Mouse (Mus musculus) regulatory T cell (primary cell): Measurements from ENCODE around the gene Tmem179b.
"Not testable (repeated sequence)": the region's sequence is repeated elsewhere in the genome, so short reads cannot be mapped to it uniquely, and the experiment has no call there.

Source experiments
- in situ Hi-C: fragments of 300-600 bp; cut with MboI, MseI; formaldehyde crosslinking; loops from one replicate; pipeline ENCODE4 v1.15.1; 2025; ENCODE audit warnings: high pct_unique_total_duplicates

The Tmem179b gene

DNA sequence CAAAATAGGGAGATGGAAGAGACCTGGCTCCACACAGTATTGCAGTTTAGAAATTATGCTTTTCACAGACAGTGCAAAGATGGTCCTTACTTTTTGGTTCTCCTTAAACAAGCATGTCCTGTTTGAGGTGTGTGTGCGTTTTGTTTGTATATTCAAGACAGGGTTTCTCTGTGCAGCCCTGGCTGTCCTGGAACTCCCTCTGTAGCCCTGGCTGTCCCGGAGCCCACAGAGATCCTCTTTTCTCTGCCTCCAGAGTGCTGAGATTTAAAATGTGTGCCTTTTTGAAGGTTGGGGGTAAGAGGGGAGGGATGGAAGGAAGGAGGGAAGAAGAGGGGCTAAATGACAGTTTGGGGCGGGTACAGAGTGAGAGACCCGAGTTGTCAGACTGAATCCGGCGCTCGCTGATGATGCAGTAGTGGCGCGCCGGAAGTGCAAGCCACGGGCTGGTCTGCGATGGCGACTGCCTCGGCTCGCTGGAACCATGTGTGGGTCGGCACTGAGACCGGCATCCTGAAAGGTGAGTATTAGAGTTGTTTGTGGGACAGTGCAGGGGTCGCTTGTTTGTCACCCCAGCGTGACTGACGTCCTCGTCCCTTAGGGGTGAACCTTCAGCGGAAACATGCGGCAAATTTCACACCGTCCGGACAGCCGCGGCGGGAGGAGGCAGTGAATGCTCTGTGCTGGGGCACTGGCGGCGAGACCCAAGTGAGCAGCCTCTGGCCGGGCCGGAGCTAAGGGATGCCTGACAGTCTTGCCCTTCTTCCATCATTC, 38.7 kb downstream of the Tmem179b start, which contains the start of gene Wdr74:
Gene Wdr74 (plus strand): TSS at position 439 of the 771 bp plus-strand sequence.
- in situ Hi-C loops = loop anchor here (5.0 kb wide), 1 partner anchor 332 kb away; no protein-coding TSS in a partner anchor

DNA sequence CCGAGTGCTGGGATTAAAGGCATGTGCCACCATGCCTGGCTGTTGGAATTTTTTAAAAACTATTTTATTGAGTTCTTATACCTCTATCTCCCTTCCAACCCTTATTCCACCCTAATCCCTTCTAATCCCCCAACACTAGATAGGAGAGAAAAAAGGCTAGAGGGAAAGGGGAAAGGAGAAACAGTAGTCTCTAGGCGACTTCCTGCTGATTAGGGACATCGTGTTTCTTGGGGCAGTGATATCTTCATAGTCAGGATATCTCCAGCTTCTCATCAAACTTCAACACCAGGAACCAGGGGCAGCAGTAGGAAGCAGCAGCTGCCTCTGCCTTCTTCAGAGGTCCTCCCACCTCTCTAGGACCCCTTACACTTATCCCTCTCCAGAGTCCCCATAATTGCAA, 39.9 kb downstream of the Tmem179b start:
- in situ Hi-C loops = no loop called here

DNA sequence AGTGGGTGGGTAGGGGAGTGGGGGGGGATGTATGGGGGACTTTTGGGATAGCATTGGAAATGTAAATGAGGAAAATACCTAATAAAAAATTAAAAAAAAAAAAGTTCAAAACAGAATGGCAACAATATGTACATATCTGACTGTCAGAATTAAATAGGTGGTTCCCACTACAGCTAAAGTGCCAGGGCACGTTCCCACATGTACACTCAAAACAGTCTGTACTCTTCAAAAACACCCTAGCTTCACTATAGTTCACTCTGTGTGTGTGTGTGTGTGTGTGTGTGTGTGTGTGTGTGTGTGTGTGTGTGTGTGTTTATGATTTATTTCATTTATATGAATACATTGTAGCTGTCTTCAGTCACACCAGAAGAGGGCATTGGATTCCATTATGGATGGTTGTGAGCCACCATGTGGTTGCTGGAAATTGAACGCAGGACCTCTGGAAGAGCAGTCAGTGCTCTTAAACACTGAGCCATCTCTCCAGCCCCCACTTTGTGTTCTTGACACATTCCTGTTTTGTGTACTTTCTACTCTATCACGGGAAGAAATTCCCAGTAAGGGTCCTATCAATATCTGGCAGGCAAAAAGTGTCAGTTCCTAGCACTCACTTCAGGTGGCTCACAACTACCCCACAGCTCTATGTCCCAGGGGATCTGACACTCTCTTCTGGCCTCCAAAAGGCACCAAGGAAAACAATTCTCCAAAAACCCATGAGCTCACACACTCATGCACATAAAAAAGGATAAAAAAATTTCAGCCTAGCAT, 45.8 kb downstream of the Tmem179b start:
- in situ Hi-C loops = not testable (repeated sequence)

DNA sequence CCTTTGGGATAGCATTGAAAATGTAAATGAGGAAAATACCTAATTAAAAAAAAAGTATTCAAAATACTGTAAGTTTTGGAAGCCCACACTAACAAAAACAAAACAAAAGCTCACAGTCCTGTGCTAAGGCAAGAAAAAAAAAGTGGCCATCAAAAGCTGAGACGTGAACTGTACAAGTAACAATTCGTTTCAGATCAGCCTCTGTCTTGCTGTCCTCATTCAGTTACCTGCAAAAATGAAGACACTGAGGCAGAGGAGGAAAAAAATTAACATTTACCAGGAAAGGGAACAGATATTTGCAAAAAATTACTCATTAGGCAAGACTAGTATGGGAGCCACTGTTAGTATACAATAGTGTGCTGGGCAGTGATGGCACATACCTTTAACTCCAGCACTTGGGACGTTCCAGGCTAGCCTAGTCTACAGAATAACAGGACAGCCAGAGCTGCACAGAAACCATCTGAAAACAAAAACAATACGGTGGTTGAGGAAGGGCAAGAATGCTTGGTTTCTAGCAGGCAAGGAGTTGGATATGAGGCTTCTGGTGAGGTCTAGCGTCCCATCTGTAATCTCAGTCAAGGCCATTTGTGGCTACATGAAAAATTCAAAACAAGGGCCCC, 46.7 kb downstream of the Tmem179b start:
- in situ Hi-C loops = no loop called here

DNA sequence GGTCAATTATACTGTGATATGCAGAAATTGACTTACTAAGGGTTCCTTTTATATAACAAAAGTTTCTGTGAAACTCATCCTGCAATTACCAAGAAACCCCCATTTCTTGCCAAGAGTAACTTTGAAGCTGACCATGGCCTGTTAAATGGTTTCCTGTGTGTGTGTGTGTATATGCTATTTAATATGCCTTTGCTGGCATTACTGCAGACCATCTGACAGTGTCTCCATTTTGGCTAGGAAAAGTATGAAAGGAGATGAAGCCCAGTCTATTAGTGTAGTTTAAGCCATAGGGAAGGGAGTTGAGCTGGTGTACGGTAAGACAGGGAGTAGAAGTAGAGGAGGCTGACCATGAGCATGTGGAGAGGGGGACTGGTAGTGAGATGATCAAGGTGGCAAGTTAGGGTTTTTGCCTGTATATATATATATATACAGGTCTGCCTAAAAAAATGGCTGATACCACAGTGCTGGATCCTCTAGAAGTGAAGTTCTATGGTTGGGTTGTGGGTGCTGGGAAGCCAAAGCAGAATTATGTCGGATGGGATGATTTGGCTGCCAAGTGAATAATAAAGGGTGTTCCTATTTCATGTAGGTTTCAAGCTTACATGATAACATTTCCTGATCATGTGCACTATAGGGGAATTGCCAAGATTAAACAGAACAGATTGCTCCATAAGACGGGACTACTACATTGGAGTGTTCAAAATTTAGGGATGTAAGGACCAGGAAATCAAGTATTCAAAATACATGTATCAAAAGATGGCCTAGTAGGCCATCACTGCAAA, 47.5 kb downstream of the Tmem179b start:
- in situ Hi-C loops = no loop called here

DNA sequence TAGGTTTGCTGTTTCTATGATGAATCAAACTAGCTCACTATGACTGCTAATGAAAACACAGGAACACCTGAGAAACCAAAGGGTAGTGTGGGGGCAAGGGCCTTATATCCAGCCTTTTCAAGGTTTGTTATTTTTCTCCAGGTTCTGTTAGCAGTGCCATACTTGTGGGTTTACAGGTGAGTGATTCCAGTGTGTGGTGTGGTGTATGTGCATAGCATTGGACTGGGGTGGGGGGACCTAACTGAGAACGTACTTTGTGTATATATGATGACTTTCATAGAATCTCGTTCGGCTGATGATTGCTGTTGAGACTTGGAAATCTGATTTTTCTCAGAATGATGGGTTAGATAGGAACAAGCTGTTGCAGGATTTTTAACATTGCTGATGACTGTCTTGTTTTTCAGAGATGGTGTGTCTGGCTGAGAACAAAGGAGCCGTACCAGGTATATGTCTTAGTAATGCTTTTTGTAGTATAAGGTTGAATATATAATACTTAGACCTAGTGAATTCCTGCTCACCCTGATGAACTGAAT, 49.1 kb downstream of the Tmem179b start:
- in situ Hi-C loops = no loop called here

DNA sequence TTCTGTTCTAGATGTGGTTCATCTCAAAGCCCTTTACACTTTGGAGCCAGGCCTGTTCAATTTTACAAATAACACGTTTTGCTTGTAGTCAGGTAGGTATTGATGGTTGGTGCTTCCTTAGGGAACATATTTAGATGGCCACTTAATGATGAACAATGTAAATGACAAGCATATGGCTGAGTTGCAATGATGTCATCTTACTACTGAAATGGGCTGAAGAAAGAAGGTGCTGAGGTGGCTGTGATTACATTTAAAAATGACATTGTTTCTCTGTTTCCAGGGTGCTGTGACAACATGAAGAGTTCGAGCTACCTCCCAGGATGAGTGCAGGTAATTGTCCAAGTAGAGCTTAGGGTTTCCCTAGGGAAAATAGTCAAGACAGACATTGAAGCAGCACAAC, 49.9 kb downstream of the Tmem179b start:
- in situ Hi-C loops = no loop called here

DNA sequence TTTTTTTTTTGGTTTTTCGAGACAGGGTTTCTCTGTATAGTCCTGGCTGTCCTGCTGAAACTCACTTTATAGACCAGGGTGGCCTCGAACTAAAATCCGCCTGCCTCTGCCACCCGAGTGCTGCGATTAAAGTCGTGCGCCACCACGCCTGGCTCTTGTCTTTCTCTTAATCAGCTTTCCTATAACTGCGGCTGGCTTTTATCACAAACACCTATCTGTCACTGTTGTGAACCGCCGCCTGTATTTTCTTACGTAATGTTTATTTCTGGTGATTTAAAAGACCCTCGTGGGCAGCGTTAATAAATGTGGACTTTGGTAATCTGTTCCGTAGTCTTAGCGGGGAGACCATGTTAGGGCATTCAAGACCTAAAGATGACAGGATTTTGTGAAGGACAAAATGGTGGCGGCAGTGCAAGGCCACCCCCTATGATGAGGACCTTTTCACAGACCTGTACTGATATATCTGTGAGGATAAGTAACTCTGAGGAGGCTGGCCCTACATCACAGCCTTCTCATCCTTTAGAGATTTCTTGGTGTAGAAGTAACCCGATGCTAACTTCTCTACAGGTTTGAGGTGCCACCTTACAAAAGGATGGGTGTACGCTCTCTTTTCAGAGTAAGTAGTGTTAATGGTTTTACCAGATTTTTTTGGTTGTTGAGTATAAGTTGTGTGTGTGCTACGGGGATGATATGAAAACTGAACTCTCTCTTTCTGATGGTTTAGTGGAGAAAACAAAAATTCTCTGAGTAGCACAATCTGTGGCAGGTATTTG, 50.5 kb downstream of the Tmem179b start:
- in situ Hi-C loops = no loop called here

DNA sequence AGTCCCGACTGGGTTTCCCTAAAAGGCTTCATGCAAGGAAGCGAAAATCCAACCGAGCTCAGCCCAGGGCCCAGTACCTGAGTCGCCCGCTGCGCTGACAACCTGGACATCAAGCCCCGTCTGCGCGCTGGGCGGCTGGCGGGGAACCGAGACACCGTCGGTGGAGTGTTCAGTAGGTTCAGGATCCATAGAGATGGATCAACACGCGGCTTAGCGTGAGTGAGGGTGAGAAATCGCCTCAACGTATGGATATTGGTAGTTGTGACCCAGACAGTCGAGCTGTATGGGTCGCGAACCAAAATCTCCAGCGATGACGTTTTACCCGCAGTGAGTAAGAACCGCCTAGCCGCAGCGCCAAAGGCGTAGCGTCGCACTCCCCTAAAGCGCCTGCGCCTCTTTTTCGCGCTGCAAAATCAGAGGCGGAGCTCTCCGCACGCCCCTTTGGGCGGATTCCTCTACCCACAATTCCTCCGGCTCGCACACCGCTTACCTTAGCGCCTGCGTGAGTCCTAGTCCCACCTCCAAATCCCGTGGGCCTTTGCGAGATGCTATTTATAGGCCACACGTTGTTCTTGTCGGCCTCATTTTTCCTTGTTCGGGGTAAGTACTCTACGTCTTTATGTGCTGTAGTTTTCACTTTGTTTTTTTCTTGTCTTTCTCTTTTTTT, 51.2 kb downstream of the Tmem179b start, which contains the start of gene Slc3a2:
Gene Slc3a2 (minus strand): TSS at position 463 of the 667 bp plus-strand sequence.
- in situ Hi-C loops = no loop called here

DNA sequence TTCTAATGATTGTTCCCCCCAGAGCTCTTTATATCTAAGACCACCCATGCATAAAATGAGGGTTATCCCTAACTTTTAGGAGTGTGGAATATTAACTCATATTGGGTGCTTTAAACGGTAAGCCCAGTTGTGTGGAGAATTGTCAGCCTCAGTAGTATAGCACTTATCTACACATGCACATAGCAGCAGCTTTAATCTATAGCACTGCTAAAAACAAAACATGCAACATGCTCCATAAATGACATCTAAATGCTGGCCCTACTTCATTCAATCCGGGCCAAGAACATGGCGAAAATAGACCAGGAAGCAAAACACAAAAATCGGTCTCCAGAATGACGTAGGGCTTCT, 51.7 kb downstream of the Tmem179b start:
- in situ Hi-C loops = no loop called here
